Mouse (Mus musculus) forebrain, embryonic 11.5 days (tissue): Measurements from ENCODE around the gene Sf3a3. TPM values are rescaled to one million over a fixed set of nuclear protein-coding genes. Genes with fewer than 3 reads are reported as not detected.

ENCODE experiments used
- ATAC-seq: fragments of 200-750 bp; cut with Nextera tagmentation; replicated peaks from 2 replicates; pipeline ENCODE4 v1.8.0; 2017; ENCODE audit warnings: moderate TSS enrichment; ENCODE audit not compliant: low FRiP score
- DNase-seq: peaks from one replicate; pipeline ENCODE4 v3.0.0-alpha.2; 2017; ENCODE audit warnings: low spot score
- H3K27ac ChIP-seq: fragments of 300-500 bp; sonication (generic); 2 replicates; pipeline ENCODE4 v1.5.1; 2014; ENCODE audit warnings: low read depth, low read length
- H3K27me3 ChIP-seq: fragments of 300-500 bp; sonication (generic); 2 replicates; pipeline ENCODE4 v1.6.1; 2014; ENCODE audit warnings: mild to moderate bottlenecking, low read length, mixed read lengths; ENCODE audit not compliant: control insufficient read depth, insufficient read depth
- H3K36me3 ChIP-seq: fragments of 300-500 bp; sonication (generic); 2 replicates; pipeline ENCODE4 v1.6.1; 2014; ENCODE audit warnings: mild to moderate bottlenecking, low read length, moderate library complexity, mixed read lengths; ENCODE audit not compliant: control insufficient read depth, insufficient read depth
- H3K4me1 ChIP-seq: fragments of 300-500 bp; sonication (generic); replicated peaks from 2 replicates; pipeline ENCODE4 v1.6.1; 2014; ENCODE audit warnings: low read length, mixed read lengths; ENCODE audit not compliant: control insufficient read depth, insufficient read depth
- H3K4me2 ChIP-seq: fragments of 300-500 bp; sonication (generic); 2 replicates; pipeline ENCODE4 v1.6.1; 2014; ENCODE audit warnings: low read depth, mild to moderate bottlenecking, low read length, moderate library complexity, mixed read lengths; ENCODE audit not compliant: severe bottlenecking
- H3K4me3 ChIP-seq: fragments of 300-500 bp; sonication (generic); 2 replicates; pipeline ENCODE4 v1.5.1; 2014; ENCODE audit warnings: low read depth, low read length
- H3K9ac ChIP-seq: fragments of 300-500 bp; sonication (generic); 2 replicates; pipeline ENCODE4 v1.6.1; 2014; ENCODE audit warnings: low read length
- H3K9me3 ChIP-seq: fragments of 300-500 bp; sonication (generic); 2 replicates; pipeline ENCODE4 v1.6.1; 2016; ENCODE audit warnings: low read length, mixed read lengths; ENCODE audit not compliant: control insufficient read depth
- WGBS: fragments of 180-500 bp; shearing (Covaris S2); extraction: QIAGEN DNeasy Blood & Tissue Kit; methylation state at CpG from one replicate; pipeline ENCODE4 v1.1.7; 2014; 5-methylcytosine and 5-hydroxymethylcytosine counted together
- polyA plus RNA-seq: library from polyadenylated mRNA; unstranded; fragments of >200 nt; fragmentation: Nextera tagmentation; extraction: Ambion mirVana; gene quantifications from 2 replicates; pipeline ENCODE4 v1.2.1, GENCODE M21; 2014

The Sf3a3 gene
- polyA plus RNA-seq, 1 experiment from 2014 or later = 218 TPM

DNA sequence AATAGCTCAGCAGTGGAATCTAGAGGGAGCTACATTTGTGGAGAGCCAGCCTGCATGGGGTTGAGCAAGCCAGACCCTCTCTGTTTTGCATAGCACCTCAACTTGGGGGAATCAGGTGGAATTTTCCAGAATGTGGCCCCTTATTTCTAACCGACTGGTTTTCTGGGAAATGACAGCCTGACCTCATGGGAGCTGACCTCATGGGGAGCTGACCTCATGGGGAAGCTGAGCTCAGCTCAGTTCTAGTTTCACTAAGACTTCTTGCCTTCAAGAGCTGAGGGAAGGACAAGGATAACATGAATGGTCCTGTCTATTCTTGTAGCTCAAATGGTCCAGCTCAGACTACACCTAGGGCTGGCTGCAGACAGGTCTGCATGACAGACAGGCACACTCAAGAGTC is 24.2 kb downstream of the Sf3a3 start:
- no peak overlapping the region for H3K9ac ChIP-seq
- H3K27ac ChIP-seq = no peak overlapping the region
- no peak for ATAC-seq
- no peaks in the 10 kb centered on the region for H3K9me3 ChIP-seq
- no peaks in the 10 kb centered on the region for H3K36me3 ChIP-seq
- H3K4me1 ChIP-seq = peaks cover 5% of the 10 kb centered on the region; the same call in 1 of the 2 replicates
- no peak overlapping the region for H3K4me3 ChIP-seq
- no peak for DNase-seq
- H3K4me2 ChIP-seq = no peak overlapping the region
- WGBS = 68% methylated on average over 1 of the region's 1 CpGs
- H3K27me3 ChIP-seq = no peaks in the 10 kb centered on the region

- Histone ChIP-seq H3K27ac (no peak within 1 kb of the TSS), H3K4me3 (peak within 1 kb of the TSS; percentile 40), H3K36me3 (no peaks in the 10 kb centered on the region), H3K4me1 (peaks cover 5% of the 10 kb centered on the region; the same call in 1 of the 2 replicates), H3K9ac (peak within 1 kb of the TSS; percentile 49), H3K9me3 (no peaks in the 10 kb centered on the region), H3K4me2 (peak within 1 kb of the TSS; percentile 61), H3K27me3 (no peaks in the 10 kb centered on the region)
- 20% methylated on average over 25 of the region's 25 CpGs for WGBS
- DNase-seq (peak; percentile 85), ATAC-seq (peak; percentile 90)
Observed at GRCm38 (mm10) chr4:124741376-124742343, 27.1 kb downstream of the Sf3a3 start, which contains the start of gene Inpp5b. Inpp5b (plus strand) TSS chr4:124741850.

- WGBS = 85% methylated on average over 11 of the region's 11 CpGs
- H3K4me1 ChIP-seq = peaks cover 5% of the 10 kb centered on the region; the same call in 1 of the 2 replicates
- H3K4me3 ChIP-seq = no peak overlapping the region
- no peak overlapping the region; the same call in 1 of the 2 replicates for H3K9ac ChIP-seq
- no peaks in the 10 kb centered on the region for H3K36me3 ChIP-seq
- H3K4me2 ChIP-seq = no peak overlapping the region
- no peak for ATAC-seq
- H3K27ac ChIP-seq = no peak overlapping the region
- no peak for DNase-seq
- no peaks in the 10 kb centered on the region for H3K27me3 ChIP-seq
- no peaks in the 10 kb centered on the region for H3K9me3 ChIP-seq
Observed at GRCm38 (mm10) chr4:124742839-124743238, 28.3 kb downstream of the Sf3a3 start.

GRCm38 (mm10) chr4:124746577-124746976 is 32.0 kb downstream of the Sf3a3 start:
- 0 out of 2 replicates have a peak, but pooled peaks cover 3% of the 10 kb centered on the region for H3K4me1 ChIP-seq
- no peaks in the 10 kb centered on the region for H3K9me3 ChIP-seq
- no peak overlapping the region for H3K4me2 ChIP-seq
- H3K27ac ChIP-seq = no peak overlapping the region
- no peak overlapping the region for H3K4me3 ChIP-seq
- 79% methylated on average over 7 of the region's 7 CpGs for WGBS
- DNase-seq (no peak), ATAC-seq (no peak)
- no peaks in the 10 kb centered on the region for H3K36me3 ChIP-seq
- H3K9ac ChIP-seq = no peak overlapping the region
- no peaks in the 10 kb centered on the region for H3K27me3 ChIP-seq

- peaks cover 8% of the 10 kb centered on the region for H3K4me1 ChIP-seq
- 63% methylated on average over 4 of the region's 4 CpGs for WGBS
Observed at GRCm38 (mm10) chr4:124747851-124748250, 33.3 kb downstream of the Sf3a3 start.

GRCm38 (mm10) chr4:124751300-124752250 is 37.0 kb downstream of the Sf3a3 start:
- under 1% methylated on average over 75 of the region's 75 CpGs for WGBS
- no peak overlapping the region for H3K27ac ChIP-seq
- no peaks in the 10 kb centered on the region for H3K36me3 ChIP-seq

More at GRCm38 (mm10) chr4:124747851-124748250, 33.3 kb downstream of the Sf3a3 start:
- Histone ChIP-seq H3K36me3 (no peaks in the 10 kb centered on the region), H3K27me3 (no peaks in the 10 kb centered on the region), H3K4me2 (no peak overlapping the region), H3K9ac (no peak overlapping the region), H3K4me3 (no peak overlapping the region), H3K9me3 (no peaks in the 10 kb centered on the region), H3K27ac (no peak overlapping the region)
- ATAC-seq = no peak
- no peak for DNase-seq

DNA sequence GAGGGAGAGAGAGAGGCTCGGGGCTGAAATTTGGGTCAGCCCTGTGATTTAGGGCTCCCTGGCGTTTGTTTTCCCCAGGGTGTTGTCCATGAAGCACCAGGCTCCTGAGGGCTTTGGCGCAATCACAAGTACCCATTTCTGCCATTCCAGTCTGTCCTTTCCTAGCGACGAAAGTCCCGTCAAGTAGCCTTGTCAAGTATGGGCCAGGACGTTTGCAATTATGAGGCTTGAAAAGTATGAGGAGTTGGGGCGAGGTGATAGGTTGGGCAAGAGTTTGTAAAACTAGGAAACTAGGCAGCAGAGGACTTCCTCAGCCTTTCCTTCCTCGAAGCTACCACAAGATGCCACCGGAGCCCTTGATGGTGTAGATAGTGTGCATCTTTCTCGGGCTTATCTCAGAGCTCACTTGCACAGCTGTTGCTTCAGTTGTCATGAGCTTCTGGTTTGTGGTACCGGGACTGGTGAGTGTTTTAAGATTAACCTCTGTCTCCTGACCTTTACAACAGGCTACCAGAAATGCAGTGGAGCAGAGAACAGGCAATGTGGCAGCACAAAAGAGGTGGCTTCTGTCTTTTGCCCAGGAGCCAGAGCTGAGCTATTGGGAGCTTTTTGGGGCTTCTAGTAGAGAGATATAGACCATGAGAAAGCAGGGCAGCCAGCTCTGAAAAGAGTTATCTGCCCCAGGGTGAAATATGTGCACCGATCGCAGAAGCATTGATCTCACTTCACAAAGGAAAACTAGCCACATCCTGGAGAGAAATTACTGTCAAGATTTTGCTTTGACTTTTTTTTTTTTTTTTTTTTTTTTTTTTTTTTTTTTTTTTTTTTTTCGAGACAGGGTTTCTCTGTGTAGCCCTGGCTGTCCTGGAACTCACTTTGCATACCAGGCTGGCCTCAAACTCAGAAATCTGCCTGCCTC is 38.0 kb downstream of the Sf3a3 start:
- Histone ChIP-seq H3K4me3 (peak overlapping the region; percentile 54), H3K27ac (no peak overlapping the region), H3K9ac (peak overlapping the region; percentile 63), H3K36me3 (no peaks in the 10 kb centered on the region), H3K4me1 (peaks cover 10% of the 10 kb centered on the region), H3K9me3 (no peaks in the 10 kb centered on the region), H3K4me2 (peak overlapping the region; percentile 97), H3K27me3 (no peaks in the 10 kb centered on the region)
- WGBS = 17% methylated on average over 15 of the region's 15 CpGs
- DNase-seq = no peak
- ATAC-seq = no peak

More at GRCm38 (mm10) chr4:124751300-124752250, 37.0 kb downstream of the Sf3a3 start:
- Histone ChIP-seq H3K4me1 (peaks cover 10% of the 10 kb centered on the region), H3K4me2 (peak overlapping the region; percentile 97), H3K27me3 (no peaks in the 10 kb centered on the region), H3K4me3 (peak overlapping the region; percentile 54), H3K9me3 (no peaks in the 10 kb centered on the region), H3K9ac (peak overlapping the region; percentile 63)
- peak; percentile 99 for ATAC-seq
- DNase-seq = peak; percentile 97
